Mouse (Mus musculus) CH12.LX (cell line): ENCODE measurements around the gene Atp4b. TPM values are rescaled to one million over a fixed set of nuclear protein-coding genes. Genes with fewer than 3 reads are reported as not detected.

Source experiments
- DNase-seq: peaks from one replicate; pipeline ENCODE4 v3.0.0-alpha.2; 2013; ENCODE audit errors: extremely low read depth
- H3K27ac ChIP-seq: 2 replicates; pipeline ENCODE4 v1.5.1; 2012; ENCODE audit warnings: low read depth, mild to moderate bottlenecking, control low read depth, moderate library complexity; ENCODE audit not compliant: insufficient read depth
- H3K27me3 ChIP-seq: replicated peaks from 2 replicates; pipeline ENCODE3; 2012; ENCODE audit warnings: inconsistent platforms
- H3K36me3 ChIP-seq, 2 experiments: replicated peaks in 1 of 2; 2 replicates each; pipeline versions ENCODE3 to v1.6.1; 2012; ENCODE audit warnings: inconsistent platforms in 1 of 2, low read length in 1 of 2, mild to moderate bottlenecking in 1 of 2, mixed read lengths in 1 of 2, moderate library complexity in 1 of 2; ENCODE audit not compliant: control insufficient read depth in 1 of 2, insufficient read depth in 1 of 2
- H3K4me1 ChIP-seq, 2 experiments: 2 replicates each; pipeline ENCODE4 v1.6.1; 2012; ENCODE audit warnings: inconsistent platforms in 1 of 2, moderate library complexity in 1 of 2; ENCODE audit not compliant: insufficient read depth in 2 of 2, control insufficient read depth in 1 of 2
- H3K4me2 ChIP-seq: 2 replicates; pipeline ENCODE4 v1.6.1; 2012; ENCODE audit warnings: low read depth, mild to moderate bottlenecking, control low read depth; ENCODE audit not compliant: poor library complexity, insufficient read depth, severe bottlenecking
- H3K4me3 ChIP-seq, 3 experiments: fragments of 150-350 bp in 1 of 3; sonication (generic) in 1 of 3; replicated peaks in 1 of 3; 2 replicates each; pipeline versions ENCODE3 to v1.5.1; 2011 to 2012; ENCODE audit warnings: low read depth in 2 of 3, low read length in 2 of 3, mild to moderate bottlenecking in 2 of 3, moderate library complexity in 2 of 3, control low read depth in 1 of 3, improper control_type of control experiment in 1 of 3, inconsistent platforms in 1 of 3, mixed read lengths in 1 of 3; ENCODE audit not compliant: poor library complexity in 1 of 3
- H3K79me2 ChIP-seq: replicated peaks from 2 replicates; pipeline ENCODE4 v1.6.1; 2012; ENCODE audit warnings: mild to moderate bottlenecking, moderate library complexity; ENCODE audit not compliant: control insufficient read depth, poor library complexity, insufficient read depth, severe bottlenecking; ENCODE audit errors: extremely low read depth
- H3K9ac ChIP-seq: 2 replicates; pipeline ENCODE4 v1.6.1; 2012; ENCODE audit warnings: low read depth, mild to moderate bottlenecking, control low read depth, moderate library complexity; ENCODE audit not compliant: insufficient read depth
- H3K9me3 ChIP-seq: replicated peaks from 2 replicates; pipeline ENCODE3; 2012; ENCODE audit warnings: low read length, inconsistent platforms, mixed read lengths
- BHLHE40 ChIP-seq: IDR thresholded peaks from 2 replicates; pipeline ENCODE4 v1.6.1; 2011; ENCODE audit warnings: mild to moderate bottlenecking, low read depth, low read length, improper control_type of control experiment
- CHD1 ChIP-seq: IDR thresholded peaks from 2 replicates; pipeline ENCODE4 v1.6.1; 2012; ENCODE audit warnings: low read depth, low read length, improper control_type of control experiment, inconsistent platforms
- CHD2 ChIP-seq: IDR thresholded peaks from 2 replicates; pipeline ENCODE4 v1.6.1; 2011; ENCODE audit warnings: low read length, improper control_type of control experiment
- CTCF ChIP-seq, 2 experiments: IDR thresholded peaks in 1 of 2; conservative IDR thresholded peaks in 1 of 2; 2 replicates each; pipeline ENCODE4 v1.5.1; 2011 to 2012; ENCODE audit warnings: low read depth in 2 of 2, low read length in 2 of 2, improper control_type of control experiment in 1 of 2, inconsistent platforms in 1 of 2, mild to moderate bottlenecking in 1 of 2, moderate library complexity in 1 of 2
- E2F4 ChIP-seq: IDR thresholded peaks from 2 replicates; pipeline ENCODE4 v1.6.1; 2011; ENCODE audit warnings: low read depth, low read length, improper control_type of control experiment; ENCODE audit not compliant: insufficient replicate concordance
- ELF1 ChIP-seq: IDR thresholded peaks from 2 replicates; pipeline ENCODE4 v1.6.1; 2014; ENCODE audit warnings: low read depth, mild to moderate bottlenecking, inconsistent platforms, low read length, improper control_type of control experiment
- EP300 ChIP-seq: IDR thresholded peaks from 2 replicates; pipeline ENCODE4 v1.6.1; 2011; ENCODE audit warnings: low read length, improper control_type of control experiment
- ETS1 ChIP-seq: conservative IDR thresholded peaks from 2 replicates; pipeline ENCODE4 v1.6.1; 2012; ENCODE audit warnings: low read depth, mild to moderate bottlenecking, inconsistent platforms, low read length, improper control_type of control experiment, moderate library complexity
- GABPA ChIP-seq: IDR thresholded peaks from 2 replicates; pipeline ENCODE4 v1.6.1; 2012; ENCODE audit warnings: low read depth, low read length, improper control_type of control experiment, inconsistent platforms; ENCODE audit not compliant: insufficient replicate concordance
- HCFC1 ChIP-seq: IDR thresholded peaks from 2 replicates; pipeline ENCODE4 v1.6.1; 2012; ENCODE audit warnings: low read depth, mild to moderate bottlenecking, inconsistent platforms, low read length, improper control_type of control experiment
- IRF4 ChIP-seq: IDR thresholded peaks from 2 replicates; pipeline ENCODE4 v1.6.1; 2014; ENCODE audit warnings: low read depth, mild to moderate bottlenecking, inconsistent platforms, low read length, improper control_type of control experiment
- JUN ChIP-seq: IDR thresholded peaks from 2 replicates; pipeline ENCODE4 v1.6.1; 2011; ENCODE audit warnings: low read depth, mild to moderate bottlenecking, low read length, improper control_type of control experiment, moderate library complexity; ENCODE audit not compliant: insufficient read depth
- JUND ChIP-seq: conservative IDR thresholded peaks from 2 replicates; pipeline ENCODE4 v1.6.1; 2011; ENCODE audit warnings: low read depth, low read length, improper control_type of control experiment
- KAT2A ChIP-seq: IDR thresholded peaks from 2 replicates; pipeline ENCODE4 v1.6.1; 2012; ENCODE audit warnings: low read length, improper control_type of control experiment, inconsistent platforms; ENCODE audit not compliant: insufficient replicate concordance
- MAFK ChIP-seq: IDR thresholded peaks from 2 replicates; pipeline ENCODE4 v1.6.1; 2011; ENCODE audit warnings: low read length, improper control_type of control experiment; ENCODE audit not compliant: insufficient replicate concordance
- MAX ChIP-seq: IDR thresholded peaks from 2 replicates; pipeline ENCODE4 v1.6.1; 2011; ENCODE audit warnings: low read length, improper control_type of control experiment
- MAZ ChIP-seq: IDR thresholded peaks from 2 replicates; pipeline ENCODE4 v1.6.1; 2012; ENCODE audit warnings: low read depth, mild to moderate bottlenecking, inconsistent platforms, low read length, improper control_type of control experiment, moderate library complexity
- MEF2A ChIP-seq: IDR thresholded peaks from 2 replicates; pipeline ENCODE4 v1.6.1; 2014; ENCODE audit warnings: low read depth, mild to moderate bottlenecking, inconsistent platforms, low read length, improper control_type of control experiment, borderline replicate concordance
- MXI1 ChIP-seq: IDR thresholded peaks from 2 replicates; pipeline ENCODE4 v1.6.1; 2011; ENCODE audit warnings: mild to moderate bottlenecking, low read depth, low read length, improper control_type of control experiment
- MYC ChIP-seq: IDR thresholded peaks from 2 replicates; pipeline ENCODE4 v1.6.1; 2011; ENCODE audit warnings: low read depth, mild to moderate bottlenecking, improper control_type of control experiment, low read length
- NELFE ChIP-seq: IDR thresholded peaks from 2 replicates; pipeline ENCODE4 v1.6.1; 2011; ENCODE audit warnings: low read depth, low read length, improper control_type of control experiment
- NRF1 ChIP-seq: IDR thresholded peaks from 2 replicates; pipeline ENCODE4 v1.6.1; 2014; ENCODE audit warnings: low read depth, mild to moderate bottlenecking, inconsistent platforms, low read length, improper control_type of control experiment, moderate library complexity
- PAX5 ChIP-seq: IDR thresholded peaks from 2 replicates; pipeline ENCODE4 v1.6.1; 2012; ENCODE audit warnings: low read length, inconsistent platforms, mixed read lengths
- POLR2A ChIP-seq: IDR thresholded peaks from 2 replicates; pipeline ENCODE4 v1.6.1; 2011; ENCODE audit warnings: low read depth, mild to moderate bottlenecking, improper control_type of control experiment, low read length
- POLR2AphosphoS2 ChIP-seq: IDR thresholded peaks from 2 replicates; pipeline ENCODE4 v1.6.1; 2011; ENCODE audit warnings: low read depth, low read length, improper control_type of control experiment
- RAD21 ChIP-seq: IDR thresholded peaks from 2 replicates; pipeline ENCODE4 v1.6.1; 2011; ENCODE audit warnings: low read depth, mild to moderate bottlenecking, low read length, improper control_type of control experiment, moderate library complexity
- RCOR1 ChIP-seq: conservative IDR thresholded peaks from 2 replicates; pipeline ENCODE4 v1.6.1; 2012; ENCODE audit warnings: low read depth, mild to moderate bottlenecking, inconsistent platforms, low read length, improper control_type of control experiment
- SIN3A ChIP-seq: IDR thresholded peaks from 2 replicates; pipeline ENCODE4 v1.6.1; 2012; ENCODE audit warnings: low read length, improper control_type of control experiment, inconsistent platforms
- SMC3 ChIP-seq: IDR thresholded peaks from 2 replicates; pipeline ENCODE4 v1.6.1; 2011; ENCODE audit warnings: low read depth, low read length, improper control_type of control experiment
- TBP ChIP-seq: conservative IDR thresholded peaks from 2 replicates; pipeline ENCODE4 v1.6.1; 2011; ENCODE audit warnings: low read depth, low read length, improper control_type of control experiment
- TCF12 ChIP-seq: IDR thresholded peaks from 2 replicates; pipeline ENCODE4 v1.6.1; 2014; ENCODE audit warnings: low read depth, mild to moderate bottlenecking, inconsistent platforms, low read length, improper control_type of control experiment
- UBTF ChIP-seq: IDR thresholded peaks from 2 replicates; pipeline ENCODE4 v1.6.1; 2012; ENCODE audit warnings: low read depth, mild to moderate bottlenecking, inconsistent platforms, low read length, improper control_type of control experiment, moderate library complexity
- USF1 ChIP-seq: IDR thresholded peaks from 2 replicates; pipeline ENCODE4 v1.6.1; 2014; ENCODE audit warnings: low read depth, mild to moderate bottlenecking, inconsistent platforms, low read length, improper control_type of control experiment
- USF2 ChIP-seq: conservative IDR thresholded peaks from 2 replicates; pipeline ENCODE4 v1.6.1; 2011; ENCODE audit warnings: low read depth, low read length, improper control_type of control experiment
- ZC3H11A ChIP-seq: IDR thresholded peaks from 2 replicates; pipeline ENCODE4 v1.6.1; 2012; ENCODE audit warnings: low read depth, mild to moderate bottlenecking, inconsistent platforms, low read length, improper control_type of control experiment
- ZKSCAN1 ChIP-seq: IDR thresholded peaks from 2 replicates; pipeline ENCODE4 v1.6.1; 2012; ENCODE audit warnings: low read depth, inconsistent platforms, low read length, improper control_type of control experiment, borderline replicate concordance
- ZMIZ1 ChIP-seq: IDR thresholded peaks from 2 replicates; pipeline ENCODE4 v1.6.1; 2012; ENCODE audit warnings: low read depth, mild to moderate bottlenecking, inconsistent platforms, low read length, improper control_type of control experiment
- ZNF384 ChIP-seq: IDR thresholded peaks from 2 replicates; pipeline ENCODE4 v1.6.1; 2012; ENCODE audit warnings: low read depth, low read length, improper control_type of control experiment, inconsistent platforms
- dilution Hi-C: fragments of 300-500 bp; cut with MboI; formaldehyde crosslinking; loops from 2 replicates; pipeline ENCODE4 v1.14.3; 2020; ENCODE audit warnings: low sequenced_read_pairs; ENCODE audit not compliant: extremely low pct_unique_long_range_greater_than_20kb, extremely low pct_ligation_motif_present
- in situ Hi-C: fragments of 300-500 bp; cut with MboI; formaldehyde crosslinking; loops from 3 replicates; pipeline ENCODE4 v1.14.3; 2019; ENCODE audit warnings: low sequenced_read_pairs, low pct_ligation_motif_present, low pct_unique_long_range_greater_than_20kb, mixed read lengths
- polyA plus RNA-seq: library from polyadenylated mRNA; unstranded; fragments of >175 nt; gene quantifications from 2 replicates; pipeline ENCODE4 v1.2.1, GENCODE M21; 2012; ENCODE audit warnings: low read depth; ENCODE audit not compliant: insufficient read length
- total RNA-seq, 2 experiments: library from RNA; depleted of rRNA; stranded (reverse); fragments of 300-350 nt in 1 of 2; fragments of >200 nt in 1 of 2; gene quantifications; 2 replicates each; pipeline ENCODE4 v1.2.3; 2012 to 2014

The Atp4b gene
- total and polyA plus RNA-seq, 3 experiments = not detected

GRCm38 (mm10) chr8:13382999-13383398, 13.6 kb downstream of the Atp4b start:
- in situ Hi-C loops (loop anchor here (5.0 kb wide), 1 partner anchor 41 kb away; no protein-coding TSS in a partner anchor), dilution Hi-C loops (no loop called here)
- H3K4me2 ChIP-seq = no peak overlapping the region
- DNase-seq = peak; percentile 65
- TF ChIP-seq MAX (no peak), RAD21 (no peak), MEF2A (peak; percentile 64), TBP (no peak), IRF4 (peak; percentile 73), ZKSCAN1 (no peak), HCFC1 (no peak), EP300 (peak; percentile 47), POLR2AphosphoS2 (no peak), CHD1 (no peak), SMC3 (no peak), BHLHE40 (peak; percentile 25; the same call in 1 of the 2 replicates), USF2 (no peak), ZC3H11A (no peak), E2F4 (no peak), RCOR1 (no peak), MYC (no peak; the same call in 1 of the 2 replicates), POLR2A (no peak), MAZ (no peak), NRF1 (no peak), SIN3A (no peak), GABPA (no peak), MXI1 (no peak), TCF12 (peak; percentile 90), JUND (no peak), JUN (no peak), UBTF (no peak), ETS1 (peak; percentile 55; the same call in 1 of the 2 replicates), CHD2 (no peak), ZMIZ1 (no peak), NELFE (no peak), KAT2A (no peak), ELF1 (no peak), CTCF (conservative IDR thresholded peaks at IDR 0.05 in 1 of 2, IDR thresholded peaks at IDR 0.05 in 1 of 2; ENCODE audit: low read depth in 2 of 2, low read length in 2 of 2) (no peak), PAX5 (no peak), MAFK (peak; percentile 73), USF1 (no peak), ZNF384 (no peak)
- no peaks in the 10 kb centered on the region for H3K9me3 ChIP-seq
- H3K36me3 ChIP-seq = peaks cover 17 to 22% of the 10 kb centered on the region in 2 experiments
- no peak overlapping the region for H3K4me3 ChIP-seq
- H3K27ac ChIP-seq = peak overlapping the region; percentile 23; the same call in 1 of the 2 replicates
- no peak overlapping the region for H3K9ac ChIP-seq
- no peaks in the 10 kb centered on the region for H3K27me3 ChIP-seq
- peaks cover 16 to 26% of the 10 kb centered on the region in 2 experiments; a peak in 3 of 4 replicates for H3K4me1 ChIP-seq
- H3K79me2 ChIP-seq = no peaks in the 10 kb centered on the region; the same call in 1 of the 2 replicates
